Mouse (Mus musculus) embryonic fibroblast, embryonic 13.5 days (primary cell): ENCODE measurements around the gene Fgfr3.

Experiments
- CTCF ChIP-seq: IDR thresholded peaks from 2 replicates; pipeline ENCODE4 v1.5.1; 2011; ENCODE audit warnings: mild to moderate bottlenecking, control low read depth, low read length, moderate library complexity, borderline replicate concordance; ENCODE audit not compliant: insufficient read depth
- POLR2A ChIP-seq: IDR thresholded peaks from 2 replicates; pipeline ENCODE4 v1.6.1; 2011; ENCODE audit warnings: low read depth, mild to moderate bottlenecking, control low read depth, low read length, moderate library complexity

DNA sequence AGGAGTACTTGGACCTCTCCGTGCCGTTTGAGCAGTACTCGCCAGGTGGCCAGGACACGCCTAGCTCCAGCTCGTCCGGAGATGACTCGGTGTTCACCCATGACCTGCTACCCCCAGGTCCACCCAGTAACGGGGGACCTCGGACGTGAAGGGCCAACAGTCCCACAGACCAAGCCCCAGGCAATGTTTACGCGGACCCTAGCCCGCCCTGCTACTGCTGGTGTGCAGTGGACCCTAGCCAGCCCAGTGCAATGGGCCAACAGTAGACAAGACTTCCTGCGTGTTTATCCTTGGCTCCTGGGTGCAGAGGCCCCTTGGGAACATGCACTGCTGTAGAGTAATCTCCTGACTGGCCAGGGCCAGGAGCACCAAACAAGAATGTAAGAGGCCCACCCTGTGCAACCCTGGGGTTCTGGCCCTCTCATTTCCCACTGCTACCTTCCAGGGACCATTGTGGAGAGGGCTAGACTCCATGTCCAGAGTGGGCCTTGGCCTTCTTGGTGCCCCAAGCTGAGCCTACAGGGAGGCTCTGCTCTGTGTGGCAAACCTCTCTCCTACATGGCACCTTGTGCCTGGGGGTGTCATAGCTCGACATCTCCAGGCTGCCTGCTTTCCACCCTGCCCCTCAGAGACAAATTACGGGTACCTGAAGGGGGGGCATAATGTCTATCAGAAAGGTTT, 14.1 kb downstream of the Fgfr3 start:
- no peak for TF ChIP-seq POLR2A
- no peak for TF ChIP-seq CTCF
